Mouse (Mus musculus): ENCODE measurements around the gene Asphd1.

DNA sequence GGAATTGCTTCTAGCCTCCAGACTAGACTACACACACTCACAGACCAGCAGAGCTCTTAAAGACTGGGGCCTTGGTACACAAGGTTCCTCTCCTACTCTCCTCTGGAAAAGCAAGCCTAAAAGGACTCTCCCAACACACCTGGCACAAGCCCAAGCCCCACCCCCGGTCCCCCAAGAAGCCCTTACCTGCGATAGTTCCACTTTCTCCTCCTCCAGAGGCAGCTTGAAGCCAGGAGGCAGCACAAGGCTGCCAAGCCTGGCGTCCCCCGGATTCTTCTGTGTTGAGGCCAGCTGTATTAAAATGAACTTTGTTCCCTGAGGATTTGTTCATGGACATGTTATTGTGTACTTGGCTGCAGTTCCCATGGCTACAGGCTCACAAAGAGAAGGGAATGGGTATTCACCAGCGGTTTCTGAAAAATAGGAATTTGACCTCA is 26.7 kb downstream of the Asphd1 start, which contains the start of gene Tmem219:
- TF ChIP-seq POLR2A (IDR thresholded peaks at IDR 0.05; ENCODE audit: control insufficient read depth, extremely low read depth, insufficient read depth, low read length, poor library complexity) = no peak
- no peak for TF ChIP-seq CTCF (IDR thresholded peaks at IDR 0.05; ENCODE audit: borderline replicate concordance, control insufficient read depth, extremely low read depth, insufficient read depth, low read length, poor library complexity)
